Mouse (Mus musculus) lung, postnatal 0 days (tissue): ENCODE results near the gene Olfr1110. TPM values are rescaled to one million over a fixed set of nuclear protein-coding genes. Genes with fewer than 3 reads are reported as not detected.
"Not testable (repeated sequence)": the region's sequence is repeated elsewhere in the genome, so short reads cannot be mapped to it uniquely, and the experiment has no call there.

ENCODE experiments used
- ATAC-seq: fragments of 200-750 bp; cut with Nextera tagmentation; 2 replicates; pipeline ENCODE4 v1.8.0; 2017; ENCODE audit warnings: moderate library complexity
- DNase-seq: peaks from one replicate; pipeline ENCODE4 v3.0.0-alpha.2; 2016; ENCODE audit warnings: low spot score
- H3K27ac ChIP-seq: fragments of 300-500 bp; sonication (generic); 2 replicates; pipeline ENCODE4 v1.5.1; 2014; ENCODE audit warnings: antibody characterized with exemption, mild to moderate bottlenecking, low read length, mixed read lengths
- H3K27me3 ChIP-seq: fragments of 300-500 bp; sonication (generic); replicated peaks from 2 replicates; pipeline ENCODE4 v1.6.1; 2014; ENCODE audit warnings: low read length, mixed read lengths; ENCODE audit not compliant: insufficient read depth
- H3K36me3 ChIP-seq: fragments of 300-500 bp; sonication (generic); 2 replicates; pipeline ENCODE4 v1.6.1; 2014; ENCODE audit warnings: low read length, mixed read lengths; ENCODE audit not compliant: insufficient read depth
- H3K4me1 ChIP-seq: fragments of 300-500 bp; sonication (generic); 2 replicates; pipeline ENCODE4 v1.6.1; 2014; ENCODE audit warnings: antibody characterized with exemption, low read depth, low read length, mixed read lengths; ENCODE audit not compliant: insufficient read depth
- H3K4me2 ChIP-seq: fragments of 300-500 bp; sonication (generic); replicated peaks from 2 replicates; pipeline ENCODE4 v1.6.1; 2014; ENCODE audit warnings: low read depth, mild to moderate bottlenecking, low read length, moderate library complexity, mixed read lengths
- H3K4me3 ChIP-seq: fragments of 300-500 bp; sonication (generic); 2 replicates; pipeline ENCODE4 v1.5.1; 2014; ENCODE audit warnings: low read depth, low read length
- H3K9ac ChIP-seq: fragments of 300-500 bp; sonication (generic); replicated peaks from 2 replicates; pipeline ENCODE4 v1.6.1; 2014; ENCODE audit warnings: low read depth, mild to moderate bottlenecking
- H3K9me3 ChIP-seq: fragments of 300-500 bp; sonication (generic); 2 replicates; pipeline ENCODE4 v1.6.1; 2016; ENCODE audit warnings: low read length, mixed read lengths
- CTCF ChIP-seq: IDR thresholded peaks from 2 replicates; pipeline ENCODE4 v1.5.1; 2016; ENCODE audit warnings: antibody characterized with exemption, mild to moderate bottlenecking
- EP300 ChIP-seq: IDR thresholded peaks from 2 replicates; pipeline ENCODE4 v1.6.1; 2016; ENCODE audit warnings: antibody characterized with exemption, mild to moderate bottlenecking, control low read depth
- WGBS: fragments of 180-500 bp; shearing (Covaris S2); extraction: QIAGEN DNeasy Blood & Tissue Kit; methylation state at CpG from one replicate; pipeline ENCODE4 v1.1.7; 2014; 5-methylcytosine and 5-hydroxymethylcytosine counted together
- polyA plus RNA-seq: library from polyadenylated mRNA; unstranded; fragments of >200 nt; fragmentation: Nextera tagmentation; extraction: Ambion mirVana; gene quantifications from 2 replicates; pipeline ENCODE4 v1.2.1, GENCODE M21; 2015

Gene Olfr1110
- polyA plus RNA-seq = not detected in 2 replicates

GRCm38 (mm10) chr2:87140200-87140599 is at the start of gene Olfr1110:
Gene Olfr1110 (minus strand): TSS chr2:87140300.
- Histone ChIP-seq H3K27ac (no peak within 1 kb of the TSS), H3K4me3 (no peak within 1 kb of the TSS), H3K9me3 (no peaks in the 10 kb centered on the region), H3K27me3 (no peaks in the 10 kb centered on the region), H3K36me3 (no peaks in the 10 kb centered on the region), H3K4me2 (no peak within 1 kb of the TSS), H3K4me1 (no peaks in the 10 kb centered on the region), H3K9ac (no peak within 1 kb of the TSS)
- TF ChIP-seq EP300 (no peak), CTCF (no peak)
- ATAC-seq = no peak
- WGBS = 67% methylated on average over 1 of the region's 1 CpGs
- no peak for DNase-seq

- DNase-seq (no peak), ATAC-seq (no peak)
- no peaks in the 10 kb centered on the region for H3K27me3 ChIP-seq
- no peak within 1 kb of the TSS for H3K9ac ChIP-seq
- H3K4me1 ChIP-seq = no peaks in the 10 kb centered on the region
- H3K4me3 ChIP-seq = no peak within 1 kb of the TSS
- H3K4me2 ChIP-seq = no peak within 1 kb of the TSS
- no peaks in the 10 kb centered on the region for H3K36me3 ChIP-seq
- no peak within 1 kb of the TSS for H3K27ac ChIP-seq
- 85% methylated on average over 1 of the region's 1 CpGs for WGBS
- TF ChIP-seq EP300 = no peak
- TF ChIP-seq CTCF = no peak
- H3K9me3 ChIP-seq = no peaks in the 10 kb centered on the region
Measured at GRCm38 (mm10) chr2:87187498-87187897, 47.4 kb upstream of the Olfr1110 start, which contains the start of gene Olfr1112. Gene Olfr1112 (plus strand): TSS chr2:87187798.

GRCm38 (mm10) chr2:87167731-87168130 is 27.6 kb upstream of the Olfr1110 start:
- not testable (repeated sequence) for H3K4me1 ChIP-seq, ATAC-seq, H3K36me3 ChIP-seq, H3K4me3 ChIP-seq, H3K9ac ChIP-seq, DNase-seq, H3K27ac ChIP-seq, H3K9me3 ChIP-seq, H3K27me3 ChIP-seq, H3K4me2 ChIP-seq
- WGBS = 68% methylated on average over 2 of the region's 2 CpGs

GRCm38 (mm10) chr2:87152524-87152923 is 12.4 kb upstream of the Olfr1110 start, which contains the start of gene Olfr1111:
Gene Olfr1111 (minus strand): TSS chr2:87152624.
- no peak for ATAC-seq
- Histone ChIP-seq H3K27ac (no peak within 1 kb of the TSS), H3K4me2 (no peak within 1 kb of the TSS), H3K4me1 (no peaks in the 10 kb centered on the region), H3K4me3 (no peak within 1 kb of the TSS), H3K36me3 (no peaks in the 10 kb centered on the region), H3K27me3 (no peaks in the 10 kb centered on the region), H3K9ac (no peak within 1 kb of the TSS), H3K9me3 (no peaks in the 10 kb centered on the region)
- no peak for TF ChIP-seq CTCF
- no peak for TF ChIP-seq EP300
- no peak for DNase-seq

GRCm38 (mm10) chr2:87114467-87114866 is 25.6 kb downstream of the Olfr1110 start, which contains the start of gene Olfr259:
Gene Olfr259 (minus strand): TSS chr2:87114567.
- Histone ChIP-seq H3K9ac (no peak within 1 kb of the TSS), H3K27ac (no peak within 1 kb of the TSS), H3K9me3 (no peaks in the 10 kb centered on the region), H3K36me3 (no peaks in the 10 kb centered on the region), H3K4me3 (no peak within 1 kb of the TSS), H3K4me1 (no peaks in the 10 kb centered on the region), H3K4me2 (no peak within 1 kb of the TSS), H3K27me3 (no peaks in the 10 kb centered on the region)
- DNase-seq (no peak), ATAC-seq (no peak)
- TF ChIP-seq CTCF (no peak), EP300 (no peak)

GRCm38 (mm10) chr2:87095908-87096307 is 44.2 kb downstream of the Olfr1110 start, which contains the start of gene Olfr1109:
Gene Olfr1109 (minus strand): TSS chr2:87096008.
- H3K4me1 ChIP-seq = no peaks in the 10 kb centered on the region
- 67% methylated on average over 1 of the region's 1 CpGs for WGBS
- H3K4me2 ChIP-seq = no peak within 1 kb of the TSS
- H3K4me3 ChIP-seq = no peak within 1 kb of the TSS
- H3K27ac ChIP-seq = no peak within 1 kb of the TSS
- H3K9ac ChIP-seq = no peak within 1 kb of the TSS
- H3K27me3 ChIP-seq = no peaks in the 10 kb centered on the region
- H3K9me3 ChIP-seq = no peaks in the 10 kb centered on the region
- DNase-seq (no peak), ATAC-seq (no peak)
- no peaks in the 10 kb centered on the region for H3K36me3 ChIP-seq
- TF ChIP-seq EP300 (no peak), CTCF (no peak)

Other genes with a start within 250 kb of the Olfr1110 start
- gene Olfr1097, start 248.1 kb downstream of the Olfr1110 start, polyA plus RNA-seq = not detected in 2 replicates
- gene Olfr1098, start 215.8 kb downstream of the Olfr1110 start, polyA plus RNA-seq = not detected in 2 replicates
- gene Olfr1099, start 179.6 kb downstream of the Olfr1110 start, polyA plus RNA-seq = not detected in 2 replicates
- not detected in 2 replicates for gene Olfr1100, start 160.3 kb downstream of the Olfr1110 start, polyA plus RNA-seq
- gene Olfr1101, start 149.1 kb downstream of the Olfr1110 start, polyA plus RNA-seq = not detected in 2 replicates
- not detected in 2 replicates for gene Olfr1102, start 141.9 kb downstream of the Olfr1110 start, polyA plus RNA-seq
- gene Olfr1104, start 113.2 kb downstream of the Olfr1110 start, polyA plus RNA-seq = not detected in 2 replicates
- not detected in 2 replicates for gene Olfr1105, start 103.8 kb downstream of the Olfr1110 start, polyA plus RNA-seq
- not detected in 2 replicates for gene Olfr1106, start 88.0 kb downstream of the Olfr1110 start, polyA plus RNA-seq
- not detected in 2 replicates for gene Olfr1107, start 64.5 kb downstream of the Olfr1110 start, polyA plus RNA-seq
- gene Olfr1109, start 44.3 kb downstream of the Olfr1110 start, polyA plus RNA-seq = not detected in 2 replicates
- gene Olfr259, start 25.7 kb downstream of the Olfr1110 start, polyA plus RNA-seq = not detected in 2 replicates
- gene Olfr1111, start 12.3 kb upstream of the Olfr1110 start, polyA plus RNA-seq = not detected in 2 replicates
- not detected in 2 replicates for gene Olfr1112, start 47.5 kb upstream of the Olfr1110 start, polyA plus RNA-seq
- gene Olfr1113, start 68.7 kb upstream of the Olfr1110 start, polyA plus RNA-seq = not detected in 2 replicates
- not detected in 2 replicates for gene Olfr1115, start 107.7 kb upstream of the Olfr1110 start, polyA plus RNA-seq
- gene Olfr1116, start 127.2 kb upstream of the Olfr1110 start, polyA plus RNA-seq = not detected in 2 replicates
- not detected in 2 replicates for gene Olfr1118, start 167.3 kb upstream of the Olfr1110 start, polyA plus RNA-seq
- gene Olfr1120, start 214.5 kb upstream of the Olfr1110 start, polyA plus RNA-seq = not detected in 2 replicates
- gene Olfr1121, start 229.6 kb upstream of the Olfr1110 start, polyA plus RNA-seq = not detected in 2 replicates
- gene Olfr1122, start 245.5 kb upstream of the Olfr1110 start, polyA plus RNA-seq = not detected in 2 replicates